Mouse (Mus musculus) 3T3-L1 (cell line): ENCODE data around the gene Arl1.
A peak's percentile ranks its signal among the peaks of the same experiment; 100 is the strongest.
"Not testable (repeated sequence)": the region's sequence is repeated elsewhere in the genome, so short reads cannot be mapped to it uniquely, and the experiment has no call there.

Source experiments
- DNase-seq: peaks from one replicate; pipeline ENCODE4 v3.0.0-alpha.2; 2015; ENCODE audit warnings: low read depth, low spot score

Gene Arl1

GRCm38 (mm10) chr10:88761524-88762212, 31.0 kb downstream of the Arl1 start:
- no peak for DNase-seq

DNA sequence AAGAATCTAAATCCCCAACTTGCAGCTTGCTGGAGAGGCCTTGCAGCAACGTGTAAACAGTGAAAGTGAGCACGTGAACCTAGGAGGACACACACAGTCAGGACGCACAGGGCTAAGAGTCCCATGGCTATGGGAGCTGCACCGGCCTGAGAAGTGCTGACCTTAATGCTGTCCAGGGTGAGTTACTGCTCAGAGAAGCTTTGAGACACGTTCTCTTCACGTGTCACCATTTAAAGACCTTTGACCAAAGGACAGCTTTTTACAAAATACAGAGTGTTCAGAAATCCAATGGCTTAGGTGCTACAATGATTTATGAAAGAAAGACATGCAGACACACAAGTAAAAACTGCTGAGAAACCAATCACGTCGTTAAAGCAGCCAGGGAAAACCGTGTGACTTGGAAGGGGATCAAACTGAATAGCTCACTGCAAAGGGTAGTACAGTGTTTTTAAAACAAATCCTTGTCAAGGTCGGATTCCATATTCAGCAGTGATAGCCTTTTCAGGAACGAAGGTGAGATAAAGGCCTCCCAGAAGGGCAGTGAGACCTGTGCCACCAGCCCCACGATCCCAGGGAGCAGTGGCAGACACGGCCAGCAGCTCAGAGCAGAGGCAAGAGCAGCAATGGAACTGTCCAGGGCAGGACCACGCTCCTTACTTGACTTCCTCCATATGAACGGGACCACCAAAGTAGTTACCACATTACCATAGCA, 34.9 kb downstream of the Arl1 start:
- DNase-seq = no peak

- no peak for DNase-seq
Measured at GRCm38 (mm10) chr10:88768961-88769360, 38.3 kb downstream of the Arl1 start.

DNA sequence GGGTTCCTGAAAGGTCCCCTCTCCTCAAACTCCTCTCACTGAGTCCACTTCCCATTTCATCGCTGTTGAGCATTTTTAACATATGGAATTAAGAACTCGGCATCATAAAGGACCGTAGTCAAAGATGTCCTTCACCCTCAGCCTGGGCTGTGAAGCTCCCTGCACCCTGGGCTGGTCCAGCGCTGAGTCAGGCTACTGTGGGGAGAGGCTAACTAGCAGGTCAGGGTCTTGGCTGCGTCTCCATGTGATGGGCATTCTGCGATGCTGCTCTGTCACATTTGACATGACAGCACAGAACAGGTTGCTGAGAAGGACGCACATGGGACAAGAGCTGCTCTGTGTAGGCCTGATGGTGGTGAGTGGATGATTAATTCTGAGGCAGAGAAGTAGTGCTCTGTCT, 39.0 kb downstream of the Arl1 start:
- DNase-seq = no peak

GRCm38 (mm10) chr10:88772965-88773364, 42.3 kb downstream of the Arl1 start:
- not testable (repeated sequence) for DNase-seq

DNA sequence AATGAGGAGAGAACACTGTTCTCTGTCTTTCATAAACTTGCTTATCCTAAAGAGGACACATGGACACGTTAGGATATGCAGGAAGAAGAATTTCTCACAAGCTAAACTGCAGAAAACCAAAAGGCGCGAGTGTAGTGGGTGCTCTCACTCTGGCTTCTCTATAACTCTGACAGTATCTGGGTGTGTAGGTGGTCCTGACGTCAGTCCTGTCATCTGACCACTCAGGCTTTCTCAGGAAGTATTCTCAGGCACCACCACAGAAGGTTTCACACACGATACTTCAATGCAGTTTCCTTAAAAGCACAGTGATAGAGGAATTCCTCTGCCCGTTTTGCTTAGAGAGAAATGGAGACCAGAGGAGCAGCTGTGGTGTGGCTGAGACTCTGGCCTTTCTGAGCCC, 45.5 kb downstream of the Arl1 start:
- no peak for DNase-seq

DNA sequence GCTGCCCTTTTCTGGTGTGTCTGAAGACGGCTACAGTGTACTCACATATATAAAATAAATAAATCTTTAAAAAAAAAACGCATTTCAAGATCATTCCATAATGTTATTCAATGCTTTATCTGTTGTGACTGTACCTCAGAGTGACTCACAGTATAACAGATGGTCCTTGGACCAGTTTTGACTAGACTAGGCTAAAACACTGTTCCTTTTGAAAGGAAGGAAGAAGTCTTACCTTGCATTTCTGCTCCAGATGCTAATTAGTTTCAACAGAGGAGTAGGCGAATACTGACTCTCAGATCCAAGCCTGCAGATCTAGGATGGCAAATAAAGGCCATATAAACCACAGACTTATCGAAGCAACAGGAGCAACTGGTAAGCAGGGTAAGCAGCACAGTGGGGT, 50.1 kb downstream of the Arl1 start:
- DNase-seq = peak; percentile 13

DNA sequence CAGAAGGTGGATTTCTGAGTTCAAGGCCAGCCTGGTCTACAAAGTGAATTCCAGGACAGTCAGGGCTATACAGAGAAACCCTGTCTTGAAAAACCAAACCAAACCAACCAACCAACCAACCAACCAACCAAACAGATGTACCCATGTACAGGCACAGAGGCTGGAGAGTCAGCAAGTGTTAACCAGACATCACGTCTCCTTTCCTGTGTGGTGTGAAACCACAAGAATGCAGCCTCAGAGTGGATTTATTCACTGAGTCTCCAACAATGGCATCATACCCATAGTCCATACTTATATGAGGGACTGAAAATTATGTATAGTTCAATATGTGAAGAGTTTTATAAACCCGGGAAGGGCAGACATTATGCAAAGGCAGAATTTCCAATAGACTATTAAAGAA, 52.5 kb downstream of the Arl1 start:
- DNase-seq = peak; percentile 60

GRCm38 (mm10) chr10:88783941-88784340, 53.3 kb downstream of the Arl1 start:
- no peak for DNase-seq

DNA sequence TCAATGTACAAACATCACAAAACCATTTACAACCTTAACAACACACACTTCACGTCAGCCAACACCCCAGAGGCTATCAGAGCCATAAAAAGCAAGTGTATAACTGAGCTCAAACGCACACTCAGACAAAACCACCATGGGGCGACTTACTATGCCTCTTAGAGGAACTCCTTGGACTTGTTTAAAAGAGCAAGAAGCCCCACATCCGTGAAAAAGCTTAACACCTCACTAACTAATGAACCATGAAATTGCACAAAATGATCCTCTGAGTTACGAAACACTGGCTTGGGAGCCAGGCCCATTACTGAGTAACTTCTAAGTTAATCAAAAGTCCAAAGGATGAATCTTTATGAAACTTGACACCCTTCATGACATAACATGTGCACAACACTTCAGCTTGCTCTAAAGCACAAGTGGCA, 53.9 kb downstream of the Arl1 start:
- no peak for DNase-seq

- no peak for DNase-seq
Measured at GRCm38 (mm10) chr10:88793671-88794070, 63.0 kb downstream of the Arl1 start.
